Mouse (Mus musculus) adrenal gland, postnatal 0 days (tissue): ENCODE data around the gene Irx2. TPM values are rescaled to one million over a fixed set of nuclear protein-coding genes. Genes with fewer than 3 reads are reported as not detected.

Source experiments
- polyA plus RNA-seq: library from polyadenylated mRNA; unstranded; fragments of >200 nt; fragmentation: Nextera tagmentation; extraction: Ambion mirVana; gene quantifications from 2 replicates; pipeline ENCODE4 v1.2.1, GENCODE M21; 2015

Irx2 gene
- 0.23 TPM in 1 of 2 replicates, not detected in the other for polyA plus RNA-seq

DNA sequence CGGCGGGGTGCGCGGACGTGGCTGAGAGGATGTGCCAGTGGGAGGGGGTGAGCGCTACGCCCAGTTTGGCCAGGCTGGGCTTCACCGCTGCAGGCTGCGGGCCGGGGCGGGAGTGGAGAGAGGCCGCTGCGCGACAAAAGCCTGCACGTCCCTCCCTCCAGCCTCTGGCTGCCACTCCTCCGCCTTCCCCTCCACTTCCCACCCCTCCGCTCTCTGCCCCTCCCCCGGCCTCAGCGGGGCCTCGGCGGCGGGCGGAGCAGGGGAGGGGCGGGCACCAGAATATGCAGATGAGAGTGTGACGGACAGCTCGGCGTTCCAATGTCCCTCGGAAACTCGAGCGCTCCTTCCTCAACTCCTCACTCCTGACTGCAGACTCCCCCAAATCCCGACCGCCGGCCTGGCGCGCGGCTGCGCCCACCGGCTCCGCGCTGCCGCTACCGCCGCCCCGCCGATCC, at the start of gene Irx2:
Irx2 (plus strand) TSS at position 359 of the 455 bp plus-strand sequence.

